Mouse (Mus musculus) small intestine, adult 2 months (tissue): Measurements from ENCODE around the gene Reck. TPM values are rescaled to one million over a fixed set of nuclear protein-coding genes. Genes with fewer than 3 reads are reported as not detected.

Experiments used
- H3K27ac ChIP-seq: fragments of 200-500 bp; 2 replicates; pipeline ENCODE4 v1.5.1; 2012; ENCODE audit warnings: low read depth, low read length, control low read depth, inconsistent platforms; ENCODE audit not compliant: insufficient read depth
- H3K27me3 ChIP-seq: fragments of 200-500 bp; 2 replicates; pipeline ENCODE4 v1.6.1; 2012; ENCODE audit warnings: mild to moderate bottlenecking, moderate library complexity, low read length, inconsistent platforms; ENCODE audit not compliant: control insufficient read depth, insufficient read depth
- H3K36me3 ChIP-seq: fragments of 200-500 bp; 2 replicates; pipeline ENCODE4 v1.6.1; 2012; ENCODE audit warnings: mild to moderate bottlenecking, low read length, control low read depth, inconsistent platforms; ENCODE audit not compliant: control insufficient read depth, insufficient read depth
- H3K4me1 ChIP-seq: fragments of 200-500 bp; 2 replicates; pipeline ENCODE4 v1.6.1; 2012; ENCODE audit warnings: low read length, inconsistent platforms, mixed read lengths; ENCODE audit not compliant: control insufficient read depth, insufficient read depth, insufficient read length
- H3K4me3 ChIP-seq: fragments of 200-500 bp; 2 replicates; pipeline ENCODE4 v1.5.1; 2012; ENCODE audit warnings: low read depth, mild to moderate bottlenecking, control low read depth, inconsistent platforms, low read length, moderate library complexity
- CTCF ChIP-seq: fragments of 200-500 bp; IDR thresholded peaks from 2 replicates; pipeline ENCODE4 v1.5.1; 2012; ENCODE audit warnings: low read depth, mild to moderate bottlenecking, control low read depth, inconsistent platforms, low read length, moderate library complexity, mixed read lengths; ENCODE audit not compliant: insufficient replicate concordance, insufficient read length; ENCODE audit errors: extremely low read depth
- POLR2A ChIP-seq: fragments of 200-500 bp; IDR thresholded peaks from 2 replicates; pipeline ENCODE4 v1.6.1; 2012; ENCODE audit warnings: low read depth, mild to moderate bottlenecking, control low read depth, inconsistent platforms, low read length, moderate library complexity
- WGBS: fragments of 180-500 bp; shearing (Covaris S2); methylation state at CpG from one replicate; pipeline ENCODE4 v1.1.7; 2018; 5-methylcytosine and 5-hydroxymethylcytosine counted together
- polyA plus RNA-seq: library from polyadenylated mRNA; depleted of rRNA; stranded (reverse); fragments of >200 nt; gene quantifications from 2 replicates; pipeline ENCODE4 v1.2.3, GENCODE M21; 2012

Reck gene
- polyA plus RNA-seq, 1 experiment: 2.1 TPM

- 97% methylated on average over 3 of the region's 3 CpGs for WGBS
- Histone ChIP-seq H3K4me3 (no peak overlapping the region), H3K27me3 (no peaks in the 10 kb centered on the region), H3K27ac (no peak overlapping the region), H3K4me1 (peaks cover under 1% of the 10 kb centered on the region; the same call in 1 of the 2 replicates), H3K36me3 (no peaks in the 10 kb centered on the region)
- peak; percentile 42; the same call in 1 of the 2 replicates for TF ChIP-seq CTCF
- TF ChIP-seq POLR2A: no peak
These were observed 52.5 kb downstream of the Reck start for GRCm38 (mm10) chr4:43927826-43928225.

- no peaks in the 10 kb centered on the region for H3K36me3 ChIP-seq
- no peaks in the 10 kb centered on the region for H3K27me3 ChIP-seq
- H3K27ac ChIP-seq: no peak overlapping the region
- no peak overlapping the region for H3K4me3 ChIP-seq
- TF ChIP-seq POLR2A (no peak), CTCF (no peak)
- H3K4me1 ChIP-seq: peaks cover 12% of the 10 kb centered on the region
- 79% methylated on average over 4 of the region's 4 CpGs for WGBS
These were observed 56.5 kb downstream of the Reck start for GRCm38 (mm10) chr4:43931877-43932276.

DNA sequence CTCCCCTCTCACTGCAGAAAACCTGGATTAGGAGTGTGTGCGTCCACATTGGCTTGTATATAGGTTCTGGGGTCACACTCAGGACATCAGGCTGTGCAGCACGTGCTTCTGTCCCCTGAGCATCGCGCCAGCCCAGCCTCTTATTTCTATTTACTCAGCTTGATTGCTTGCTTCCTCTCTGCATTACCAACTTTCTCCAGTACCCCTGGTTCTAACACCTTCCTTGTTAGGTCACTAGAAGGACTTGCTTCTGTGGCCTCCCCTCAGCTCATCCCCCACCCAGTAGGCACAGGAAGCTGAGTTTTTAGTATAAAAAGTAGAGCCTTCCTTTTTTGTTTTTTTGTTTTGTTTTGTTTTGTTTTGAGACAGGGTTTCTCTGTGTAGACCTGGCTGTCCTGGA lies 60.9 kb downstream of the Reck start:
- Histone ChIP-seq H3K27me3 (no peaks in the 10 kb centered on the region), H3K27ac (no peak overlapping the region), H3K4me3 (no peak overlapping the region), H3K36me3 (no peaks in the 10 kb centered on the region), H3K4me1 (peaks cover 14% of the 10 kb centered on the region)
- WGBS: 55% methylated on average over 4 of the region's 4 CpGs
- no peak for TF ChIP-seq POLR2A
- TF ChIP-seq CTCF: no peak

- TF ChIP-seq POLR2A: no peak
- TF ChIP-seq CTCF: no peak
- no peaks in the 10 kb centered on the region for H3K27me3 ChIP-seq
- H3K4me3 ChIP-seq: no peak overlapping the region
- peaks cover 14% of the 10 kb centered on the region for H3K4me1 ChIP-seq
- 70% methylated on average over 14 of the region's 14 CpGs for WGBS
- no peak overlapping the region for H3K27ac ChIP-seq
- H3K36me3 ChIP-seq: no peaks in the 10 kb centered on the region
These were observed 61.7 kb downstream of the Reck start for GRCm38 (mm10) chr4:43936749-43937674.

- Histone ChIP-seq H3K27me3 (no peaks in the 10 kb centered on the region), H3K4me3 (no peak overlapping the region), H3K27ac (no peak overlapping the region), H3K4me1 (peaks cover 3% of the 10 kb centered on the region; the same call in 1 of the 2 replicates), H3K36me3 (no peaks in the 10 kb centered on the region)
- TF ChIP-seq POLR2A (no peak), CTCF (no peak)
- WGBS: 90% methylated on average over 5 of the region's 5 CpGs
These were observed 66.0 kb downstream of the Reck start for GRCm38 (mm10) chr4:43941315-43941714.

- no peaks in the 10 kb centered on the region for H3K27me3 ChIP-seq
- 94% methylated on average over 8 of the region's 8 CpGs for WGBS
- H3K27ac ChIP-seq: no peak overlapping the region
- no peak overlapping the region for H3K4me3 ChIP-seq
- H3K4me1 ChIP-seq: no peaks in the 10 kb centered on the region
- H3K36me3 ChIP-seq: no peaks in the 10 kb centered on the region
- no peak for TF ChIP-seq POLR2A
These were observed 67.1 kb downstream of the Reck start for GRCm38 (mm10) chr4:43942421-43942820.

GRCm38 (mm10) chr4:43947571-43947970 lies 72.2 kb downstream of the Reck start:
- Histone ChIP-seq H3K36me3 (no peaks in the 10 kb centered on the region), H3K27ac (no peak overlapping the region), H3K27me3 (no peaks in the 10 kb centered on the region), H3K4me3 (no peak overlapping the region), H3K4me1 (no peaks in the 10 kb centered on the region)
- TF ChIP-seq CTCF (no peak), POLR2A (no peak)
- WGBS: 96% methylated on average over 2 of the region's 2 CpGs
